In the genomic region with DNA sequence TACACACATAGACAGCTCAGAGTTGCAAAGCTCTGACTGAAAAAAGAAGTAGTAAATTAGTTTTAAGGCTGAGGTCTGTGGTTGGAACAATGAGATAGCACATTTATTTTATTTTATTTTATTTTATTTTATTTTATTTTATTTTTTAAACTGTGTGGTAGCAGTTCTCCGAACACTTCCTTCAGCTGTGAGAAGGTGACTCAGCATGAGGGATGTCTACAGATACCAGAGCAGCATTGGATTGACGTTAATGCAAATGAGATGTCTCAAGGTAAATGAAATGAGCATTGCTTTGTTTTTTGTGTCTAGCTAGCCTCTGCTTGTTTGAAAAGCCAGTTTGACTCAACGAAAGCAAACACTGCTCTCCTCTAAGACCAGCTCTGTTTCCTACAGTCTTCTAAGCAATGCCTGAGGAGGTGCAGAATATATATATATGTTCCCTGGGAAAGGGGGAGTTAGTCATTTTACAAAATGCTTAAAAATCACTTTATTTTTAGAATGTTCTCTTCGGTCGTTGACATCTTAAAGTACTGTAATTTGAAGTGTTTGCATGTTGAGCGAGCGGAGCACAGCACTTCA, we compare ENCODE assay signal across 36 mouse cellular contexts. TPM values are rescaled to one million over a fixed set of nuclear protein-coding genes. Genes with fewer than 3 reads are reported as not detected.
DNase-seq lines count a peak whose midpoint lies in the region; ATAC-seq and TF ChIP-seq lines count a peak whose summit lies in the region.
"Had no signal": no experiment of that assay in that cellular context is flagged by ENCODE, and none has a peak within 500 bp of the region (broad histone marks: within the 10 kb centered on the region; RNA-seq: fewer than 3 reads in every experiment).

No protein-coding gene starts in this region.

- H3K9me3 ChIP-seq in lung, postnatal 0 days (ENCODE audit: low read length) = no peaks in the 10 kb centered on the region
- H3K9me3 ChIP-seq in G1E (replicated peaks) = peaks cover 12% of the 10 kb centered on the region
- H3K9me3 ChIP-seq in hindbrain, embryonic 12.5 days (replicated peaks) = peaks cover 8% of the 10 kb centered on the region; the same call in 1 of the 2 replicates
- H3K9me3 ChIP-seq: embryonic facial prominence, embryonic 12.5 days; limb, embryonic 15.5 days had no signal

- no peak for TF ChIP-seq CTCF in lung, postnatal 0 days (IDR thresholded peaks at IDR 0.05)
- no peak for TF ChIP-seq CTCF in G1E (IDR thresholded peaks at IDR 0.05; ENCODE audit: low read depth, low read length)

- 52% methylated on average over 7 of the region's 7 CpGs for WGBS in lung, postnatal 0 days
- WGBS in hindbrain, embryonic 12.5 days = 88% methylated on average over 7 of the region's 7 CpGs

- H3K4me1 ChIP-seq in lung, postnatal 0 days (ENCODE audit: insufficient read depth, low read depth, low read length) = no peaks in the 10 kb centered on the region
- peaks cover 4% of the 10 kb centered on the region; the same call in 1 of the 2 replicates for H3K4me1 ChIP-seq in G1E (ENCODE audit: insufficient read depth, low read depth, low read length)
- H3K4me1 ChIP-seq in hindbrain, embryonic 12.5 days = no peaks in the 10 kb centered on the region
- H3K4me1 ChIP-seq: embryonic facial prominence, embryonic 12.5 days; heart, embryonic 13.5 days; hindbrain, embryonic 10.5 days; kidney, embryonic 15.5 days; limb, embryonic 10.5 days; limb, embryonic 15.5 days; liver, embryonic 13.5 days; midbrain, embryonic 10.5 days; neural tube, embryonic 12.5 days had no signal

- TF ChIP-seq EP300 in lung, postnatal 0 days (IDR thresholded peaks at IDR 0.05) = no peak

- no peaks in the 10 kb centered on the region for H3K36me3 ChIP-seq in lung, postnatal 0 days (ENCODE audit: insufficient read depth, low read length)
- no peaks in the 10 kb centered on the region for H3K36me3 ChIP-seq in G1E (replicated peaks)
- H3K36me3 ChIP-seq in hindbrain, embryonic 12.5 days = no peaks in the 10 kb centered on the region
- H3K36me3 ChIP-seq: embryonic facial prominence, embryonic 12.5 days; heart, embryonic 13.5 days; hindbrain, embryonic 10.5 days; kidney, embryonic 15.5 days; limb, embryonic 10.5 days; limb, embryonic 15.5 days; liver, embryonic 13.5 days; midbrain, embryonic 10.5 days; neural tube, embryonic 12.5 days had no signal

- DNase-seq in frontal cortex, adult 2 months (ENCODE audit: extremely low spot score in 1 of 2, low spot score in 1 of 2) = peak; percentile 14 to 32
- DNase-seq in frontal cortex, postnatal 25 days (ENCODE audit: low spot score in 2 of 2) = no peak
- peak; percentile 17 for DNase-seq in lung, postnatal 0 days (ENCODE audit: low spot score)
- DNase-seq in lung, postnatal 10 days = no peak
- no peak for DNase-seq in G1E (ENCODE audit: low spot score)
- DNase-seq in retina, postnatal 1 day = no peak
- DNase-seq: adrenal gland, adult 2 months; adrenal gland, postnatal 36 days; cerebellum, adult 2 months; cerebellum, postnatal 14 days; heart, adult 2 months; heart, postnatal 10 days; kidney, adult 18-20 months; kidney, postnatal 36 days; liver, embryonic 13.5 days; lung, adult 18-20 months; lung, postnatal 14 days; spleen, adult 18-20 months; thymus, adult 18-20 months; thymus, postnatal 25 days had no signal

- no peak overlapping the region for H3K27ac ChIP-seq in lung, postnatal 0 days (ENCODE audit: low read length)
- no peak overlapping the region for H3K27ac ChIP-seq in hindbrain, embryonic 12.5 days
- H3K27ac ChIP-seq: embryonic facial prominence, embryonic 12.5 days; heart, adult 2 months; heart, embryonic 13.5 days; hindbrain, embryonic 10.5 days; kidney, embryonic 15.5 days; limb, embryonic 10.5 days; limb, embryonic 15.5 days; liver, embryonic 13.5 days; midbrain, embryonic 10.5 days; neural tube, embryonic 12.5 days had no signal

- ATAC-seq in lung, postnatal 0 days = no peak
- ATAC-seq in G1E (ENCODE audit: extremely low read depth, insufficient number of reproducible peaks, low FRiP score, poor library complexity, severe bottlenecking) = peak; percentile 68
- peak; percentile 60 for ATAC-seq in megakaryocyte progenitor cell, adult 5-6 weeks (replicated peaks; ENCODE audit: poor library complexity)
- ATAC-seq in hindbrain, embryonic 12.5 days (ENCODE audit: low FRiP score) = no peak
- ATAC-seq: activated CD4-positive, CD25-positive, alpha-beta regulatory T cell, adult 4 months; CD4-positive, CD25-positive, alpha-beta regulatory T cell, adult 4 months; forebrain, embryonic 14.5 days; hindbrain, embryonic 16.5 days; midbrain, embryonic 16.5 days had no signal

- H3K4me2 ChIP-seq in lung, postnatal 0 days (replicated peaks; ENCODE audit: low read depth, low read length) = no peak overlapping the region
- H3K4me2 ChIP-seq in hindbrain, embryonic 12.5 days (replicated peaks) = no peak overlapping the region
- H3K4me2 ChIP-seq: embryonic facial prominence, embryonic 12.5 days; heart, embryonic 13.5 days; kidney, embryonic 15.5 days; limb, embryonic 15.5 days; liver, embryonic 13.5 days; neural tube, embryonic 12.5 days had no signal

- no peaks in the 10 kb centered on the region for H3K27me3 ChIP-seq in lung, postnatal 0 days (replicated peaks; ENCODE audit: insufficient read depth, low read length)
- peaks cover 4% of the 10 kb centered on the region; the same call in 1 of the 2 replicates for H3K27me3 ChIP-seq in G1E (ENCODE audit: insufficient read depth, low read length)
- H3K27me3 ChIP-seq in hindbrain, embryonic 12.5 days = no peaks in the 10 kb centered on the region
- H3K27me3 ChIP-seq: embryonic facial prominence, embryonic 12.5 days; heart, embryonic 13.5 days; kidney, embryonic 15.5 days; limb, embryonic 15.5 days; liver, embryonic 13.5 days; neural tube, embryonic 12.5 days had no signal

- H3K9ac ChIP-seq in lung, postnatal 0 days (replicated peaks; ENCODE audit: low read depth) = no peak overlapping the region
- no peak overlapping the region for H3K9ac ChIP-seq in hindbrain, embryonic 12.5 days
- H3K9ac ChIP-seq: embryonic facial prominence, embryonic 12.5 days; heart, embryonic 13.5 days; kidney, embryonic 15.5 days; limb, embryonic 15.5 days; liver, embryonic 13.5 days; neural tube, embryonic 12.5 days had no signal

- no peak overlapping the region for H3K4me3 ChIP-seq in lung, postnatal 0 days (ENCODE audit: low read depth, low read length)
- no peak overlapping the region for H3K4me3 ChIP-seq in G1E (ENCODE audit: low read depth, low read length)
- H3K4me3 ChIP-seq in hindbrain, embryonic 12.5 days = no peak overlapping the region
- H3K4me3 ChIP-seq: embryonic facial prominence, embryonic 12.5 days; heart, adult 2 months; heart, embryonic 13.5 days; hindbrain, embryonic 10.5 days; kidney, embryonic 15.5 days; limb, embryonic 10.5 days; limb, embryonic 15.5 days; liver, embryonic 13.5 days; midbrain, embryonic 10.5 days; myocyte; neural tube, embryonic 12.5 days had no signal

RNA-seq across cellular contexts. Expression of a gene that starts 30.2 kb away (rescaled TPM):
- polyA plus RNA-seq in frontal cortex, adult 2 months (2012; rRNA removed) = 89.4 and 97.1 TPM in 2 replicates
- polyA plus RNA-seq in lung, postnatal 0 days (2015; fragmentation: Nextera tagmentation; extraction: Ambion mirVana) = 16.8 and 18.4 TPM in 2 replicates
- total RNA-seq in G1E (2014; fragmentation: Nextera tagmentation) = 102 and 103 TPM in 2 replicates
- total RNA-seq in G1E (2017) = 62.8 and 70.0 TPM in 2 replicates
- 1.5 and 1.6 TPM in 2 replicates for polyA plus RNA-seq in G1E (2012)
- total RNA-seq in megakaryocyte progenitor cell, adult 5-6 weeks (2015) = 16.3 and 25.2 TPM in 2 replicates
- total RNA-seq in megakaryocyte progenitor cell, adult 5-6 weeks (2017) = 15.9 and 21.5 TPM in 2 replicates
- polyA plus RNA-seq in hindbrain, embryonic 12.5 days (2016; fragmentation: Nextera tagmentation; extraction: Ambion mirVana) = 45.1 and 48.1 TPM in 2 replicates

Comparison
In these comparisons a context has a peak if more than half of its experiments do, and no peak if none do; other contexts are left out.
1. DNase-seq: peak in frontal cortex, adult 2 months (2 of 2) and lung, postnatal 0 days (single experiment); none in frontal cortex, postnatal 25 days (0 of 2), lung, postnatal 10 days (single experiment), G1E (single experiment) and retina, postnatal 1 day (single experiment).
2. ATAC-seq: peak in G1E (single experiment) and megakaryocyte progenitor cell, adult 5-6 weeks (single experiment); none in lung, postnatal 0 days (single experiment) and hindbrain, embryonic 12.5 days (single experiment).